Mouse (Mus musculus): Measurements from ENCODE around the gene Itga7.
"Not testable (repeated sequence)": the region's sequence is repeated elsewhere in the genome, so short reads cannot be mapped to it uniquely, and the experiment has no call there.

Gene Itga7

DNA sequence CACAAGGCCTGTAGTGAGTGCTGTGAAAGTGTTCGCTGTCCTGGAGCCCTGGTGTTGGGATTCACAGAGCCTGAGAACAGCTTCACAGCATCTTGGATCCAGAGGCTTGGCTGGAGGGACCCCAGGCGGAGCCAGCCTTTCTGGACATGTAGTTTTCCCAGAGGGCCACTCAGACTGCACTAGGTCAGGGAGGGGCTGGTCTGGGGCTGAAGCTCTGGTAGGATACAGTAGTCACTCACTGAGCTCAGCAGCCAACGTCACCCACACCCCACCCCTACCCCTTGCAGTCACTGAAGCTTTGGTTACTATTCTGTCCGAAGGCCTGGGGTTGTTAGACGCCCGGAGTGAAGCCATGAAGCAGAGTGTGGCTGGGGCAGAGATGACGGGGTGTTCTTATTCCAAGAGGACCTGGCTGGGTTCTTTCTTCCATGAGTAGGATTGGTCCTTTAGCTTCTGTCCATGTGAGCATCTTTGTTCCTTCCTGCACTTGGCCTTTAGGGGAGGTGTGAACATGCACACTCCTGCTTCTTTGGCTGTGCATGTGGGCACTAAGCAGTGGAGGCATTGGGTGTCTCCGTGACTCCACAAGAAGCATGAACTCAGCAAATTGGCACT lies 2.3 kb downstream of the Itga7 start:
- no peak for DNase-seq (ENCODE audit: low read depth)

- DNase-seq (ENCODE audit: low read depth) = no peak
These were observed 4.3 kb downstream of the Itga7 start for GRCm38 (mm10) chr10:128937756-128938390.

GRCm38 (mm10) chr10:128938457-128938856 lies 4.8 kb downstream of the Itga7 start:
- DNase-seq (ENCODE audit: low read depth) = no peak

DNA sequence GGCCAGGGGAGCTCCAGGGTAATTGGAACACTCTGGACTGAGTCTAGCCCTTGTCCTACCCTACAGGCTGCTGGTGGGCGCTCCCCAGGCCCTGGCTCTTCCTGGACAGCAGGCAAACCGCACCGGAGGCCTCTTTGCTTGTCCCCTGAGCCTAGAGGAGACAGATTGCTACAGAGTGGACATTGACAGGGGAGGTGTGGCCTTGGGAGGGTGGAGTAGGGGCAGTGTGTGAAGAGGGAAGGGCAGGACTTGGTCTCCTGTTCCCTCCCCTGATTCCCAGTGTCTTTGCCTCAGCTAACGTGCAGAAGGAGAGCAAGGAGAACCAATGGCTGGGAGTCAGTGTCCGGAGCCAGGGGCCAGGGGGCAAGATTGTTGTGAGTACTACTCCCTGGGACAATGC lies 5.4 kb downstream of the Itga7 start:
- DNase-seq (ENCODE audit: low read depth) = no peak

DNA sequence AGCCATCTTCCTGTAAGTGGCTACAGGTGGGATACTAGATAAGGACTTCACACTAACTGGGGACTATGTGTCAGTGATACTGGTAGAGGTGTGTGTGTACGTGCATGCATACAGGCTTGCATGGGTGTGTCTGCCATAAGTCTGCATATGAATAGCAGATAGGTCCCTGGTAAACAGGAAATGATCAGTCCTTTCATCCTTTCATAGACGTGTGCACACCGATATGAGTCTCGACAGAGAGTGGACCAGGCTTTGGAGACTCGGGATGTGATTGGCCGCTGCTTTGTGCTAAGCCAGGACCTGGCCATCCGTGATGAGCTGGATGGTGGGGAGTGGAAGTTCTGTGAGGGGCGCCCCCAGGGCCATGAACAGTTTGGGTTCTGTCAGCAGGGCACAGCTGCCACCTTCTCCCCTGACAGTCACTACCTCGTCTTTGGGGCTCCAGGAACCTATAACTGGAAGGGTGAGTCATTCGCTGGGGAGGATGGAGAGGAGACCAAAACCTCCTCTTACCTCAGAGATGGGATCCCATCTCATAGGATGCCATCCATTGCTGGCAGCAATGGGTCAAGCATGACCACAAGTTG lies 7.0 kb downstream of the Itga7 start:
- DNase-seq (ENCODE audit: low read depth) = no peak

- peak; percentile 33 for DNase-seq (ENCODE audit: low read depth)
These were observed 12.1 kb downstream of the Itga7 start for GRCm38 (mm10) chr10:128945675-128946074.

- no peak for DNase-seq (ENCODE audit: low read depth)
These were observed 13.9 kb downstream of the Itga7 start for GRCm38 (mm10) chr10:128947496-128947895.

- no peak for DNase-seq (ENCODE audit: low read depth)
These were observed 16.7 kb downstream of the Itga7 start for GRCm38 (mm10) chr10:128950208-128950887.

- no peak for DNase-seq (ENCODE audit: low read depth)
These were observed 24.7 kb downstream of the Itga7 start for GRCm38 (mm10) chr10:128958340-128958739.

GRCm38 (mm10) chr10:128960142-128960541 lies 26.5 kb downstream of the Itga7 start:
- DNase-seq (ENCODE audit: low read depth) = no peak

- DNase-seq (ENCODE audit: low read depth) = no peak
These were observed 27.3 kb downstream of the Itga7 start, which contains the start of gene Mettl7b for GRCm38 (mm10) chr10:128960590-128961584. Mettl7b (minus strand) TSS chr10:128960988.

DNA sequence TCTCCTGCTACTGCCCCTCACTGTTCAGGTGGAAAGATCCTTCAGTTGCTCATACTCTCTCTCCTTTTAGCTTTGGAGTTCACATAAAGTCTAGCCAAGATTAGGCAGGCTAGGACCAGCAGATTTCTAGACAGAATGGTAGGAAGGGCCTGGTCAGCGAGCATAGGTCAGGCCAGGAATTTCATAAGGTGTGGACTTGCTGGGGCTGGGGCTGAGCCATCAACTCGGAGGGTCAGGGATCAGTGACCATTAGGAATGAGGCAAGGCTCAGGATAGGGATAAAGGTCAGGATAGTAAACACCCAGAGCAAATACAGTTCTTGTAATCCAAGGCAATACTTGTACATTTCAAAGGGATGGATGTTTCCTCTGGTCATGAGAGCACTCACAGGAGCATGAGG lies 31.3 kb downstream of the Itga7 start:
- DNase-seq (ENCODE audit: low read depth) = no peak

DNA sequence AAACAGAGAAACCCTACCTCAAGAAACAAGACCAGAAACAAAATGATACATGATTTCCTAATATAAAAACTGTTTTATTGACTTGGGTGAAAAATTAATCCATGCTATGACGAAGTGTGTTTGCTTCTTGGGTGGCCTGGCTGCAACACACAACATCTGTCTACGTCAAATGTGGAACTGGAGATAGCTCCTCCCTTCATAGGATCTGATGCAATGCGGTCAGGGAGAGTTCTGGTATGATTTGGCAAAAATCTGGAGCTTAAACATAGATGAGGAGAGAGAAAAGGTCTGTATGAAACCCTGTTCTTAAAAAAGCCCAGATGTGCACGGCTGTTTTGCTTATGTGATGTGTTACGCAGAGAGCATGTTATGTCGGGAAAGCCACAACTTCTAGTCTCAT lies 32.3 kb downstream of the Itga7 start:
- DNase-seq (ENCODE audit: low read depth) = no peak

- no peak for DNase-seq (ENCODE audit: low read depth)
These were observed 34.7 kb downstream of the Itga7 start for GRCm38 (mm10) chr10:128968341-128968749.

DNA sequence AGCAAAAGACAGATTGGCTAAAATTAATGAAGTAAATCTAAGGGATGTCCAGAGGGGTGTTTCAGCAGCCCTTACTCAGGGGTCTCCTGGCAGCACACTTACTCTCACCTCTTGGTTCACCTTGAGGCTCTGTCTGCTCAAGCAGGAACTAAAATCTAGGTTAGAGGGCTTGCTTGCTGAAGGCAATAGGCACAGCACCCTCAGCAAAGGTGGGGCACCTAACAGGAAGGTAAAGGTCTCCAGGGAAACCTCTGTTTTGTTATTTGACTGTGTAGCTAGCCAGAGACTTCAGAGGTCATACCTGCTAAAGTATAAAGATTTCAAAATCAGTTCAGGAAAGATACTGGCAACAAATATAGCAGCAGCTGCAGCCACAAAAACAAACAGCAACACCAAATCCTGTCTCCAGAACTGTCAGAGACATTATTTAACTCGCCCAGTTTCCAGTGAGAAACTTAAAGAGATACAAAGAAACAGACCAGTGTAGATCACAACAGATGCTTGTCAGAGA lies 37.2 kb downstream of the Itga7 start:
- DNase-seq (ENCODE audit: low read depth) = no peak

- no peak for DNase-seq (ENCODE audit: low read depth)
These were observed 39.2 kb downstream of the Itga7 start for GRCm38 (mm10) chr10:128972841-128973240.

GRCm38 (mm10) chr10:128976395-128976794 lies 42.8 kb downstream of the Itga7 start:
- DNase-seq (ENCODE audit: low read depth) = no peak

- DNase-seq (ENCODE audit: low read depth) = peak; percentile 33
These were observed 44.0 kb downstream of the Itga7 start for GRCm38 (mm10) chr10:128977522-128978114.

- DNase-seq (ENCODE audit: low read depth) = no peak
These were observed 47.2 kb downstream of the Itga7 start for GRCm38 (mm10) chr10:128980644-128981365.

GRCm38 (mm10) chr10:128989131-128989530 lies 55.5 kb downstream of the Itga7 start, which contains the start of gene Olfr9:
Olfr9 (plus strand) TSS chr10:128989431.
- DNase-seq (ENCODE audit: low read depth) = not testable (repeated sequence)
